Mouse (Mus musculus): ENCODE data around the gene Ern1. TPM values are rescaled to one million over a fixed set of nuclear protein-coding genes. Genes with fewer than 3 reads are reported as not detected.
A peak's percentile ranks its signal among the peaks of the same experiment; 100 is the strongest.

Gene Ern1
- 10 to 100 TPM in 1 of 2 experiments, 1 to 10 TPM in 1; 9.2 to 10.2 TPM for total RNA-seq (2021)
- long read RNA-seq, experiment 1, partial matches to known transcripts, result 1 of 2 reads
- long read RNA-seq, experiment 1, other reads (novel, unspliced or antisense), result 1 of 2 reads
- long read RNA-seq, experiment 2, full-length matches to known transcripts, result 1 of 3 reads
- long read RNA-seq, experiment 2, partial matches to known transcripts, result 0 of 3 reads
- long read RNA-seq, experiment 2, other reads (novel, unspliced or antisense), result 2 of 3 reads

DNA sequence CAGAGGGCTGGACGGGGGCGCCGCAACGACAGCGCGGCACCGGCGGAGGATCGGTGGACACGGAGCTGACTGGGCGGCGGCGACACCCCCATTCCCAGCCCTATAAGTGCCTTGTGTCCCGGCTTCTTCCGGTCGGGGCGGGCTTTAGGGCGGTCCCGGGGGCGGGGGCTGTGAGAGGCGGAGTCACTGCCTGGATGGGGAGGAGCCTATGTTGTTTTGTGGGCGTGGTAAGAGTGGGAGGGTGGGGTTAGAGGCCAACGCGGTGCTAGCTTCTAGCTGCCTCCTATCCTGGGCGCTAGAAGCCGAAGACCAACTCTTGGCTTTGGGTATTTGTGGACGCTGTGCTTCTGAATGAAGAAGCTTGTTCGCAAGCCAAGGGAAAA, at the start of gene Ern1:
Gene Ern1, minus strand, starts transcription at position 120 of the 383 bp plus-strand sequence.
- peak; percentile 92 to 96 for DNase-seq (ENCODE audit: low spot score in 2 of 2)

GRCm38 (mm10) chr11:106536253-106536912, 48.7 kb upstream of the Ern1 start:
- peak; percentile 19 to 43 for DNase-seq (ENCODE audit: low spot score in 2 of 2)

GRCm38 (mm10) chr11:106535660-106536252, 48.1 kb upstream of the Ern1 start:
- no peak for DNase-seq (ENCODE audit: low spot score in 2 of 2)

GRCm38 (mm10) chr11:106532248-106532790, 44.7 kb upstream of the Ern1 start:
- DNase-seq (ENCODE audit: low spot score in 2 of 2), result no peak

DNA sequence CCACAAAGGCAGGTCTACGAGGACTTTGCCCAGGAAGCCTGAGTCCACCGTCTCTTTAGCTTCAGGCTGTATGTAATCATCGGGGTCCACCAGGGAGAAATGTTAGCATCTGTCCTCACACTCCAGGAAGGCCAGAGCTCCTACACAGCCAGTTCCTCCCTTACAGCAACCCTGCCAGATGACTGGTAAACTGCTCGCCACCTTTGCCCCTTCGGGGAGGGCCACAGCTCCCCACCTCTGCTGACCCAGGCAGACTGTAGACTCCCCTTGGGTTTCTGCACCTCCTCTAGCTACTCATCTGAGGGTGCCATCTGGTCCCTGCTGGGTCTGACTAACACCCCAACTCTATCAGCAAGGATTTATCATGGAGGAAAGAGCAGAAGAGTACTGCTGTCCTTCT, 42.1 kb upstream of the Ern1 start:
- DNase-seq (ENCODE audit: low spot score in 2 of 2), result no peak

DNA sequence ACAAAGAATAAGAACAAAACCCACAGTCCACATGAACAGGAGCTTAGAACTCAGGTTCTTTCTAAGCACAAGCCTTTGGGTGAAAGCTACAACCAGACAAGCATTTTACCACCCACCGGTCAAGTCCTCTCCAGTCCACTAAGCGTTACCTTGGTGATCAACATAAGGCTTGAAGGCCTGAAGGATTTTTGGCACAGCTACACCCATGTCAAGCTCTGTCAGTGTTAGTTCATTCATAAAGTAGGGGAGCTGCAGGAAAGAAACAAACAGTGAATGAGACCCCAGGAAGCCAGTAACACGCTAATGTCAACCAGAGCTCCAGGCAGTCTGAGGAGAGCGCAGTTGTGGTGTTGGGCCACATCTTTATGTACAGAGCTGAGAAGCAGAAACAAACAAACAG, 41.5 kb upstream of the Ern1 start:
- no peak for DNase-seq (ENCODE audit: low spot score in 2 of 2)

- no peak for DNase-seq (ENCODE audit: low spot score in 2 of 2)
These were observed 40.3 kb upstream of the Ern1 start for GRCm38 (mm10) chr11:106527926-106528325.

DNA sequence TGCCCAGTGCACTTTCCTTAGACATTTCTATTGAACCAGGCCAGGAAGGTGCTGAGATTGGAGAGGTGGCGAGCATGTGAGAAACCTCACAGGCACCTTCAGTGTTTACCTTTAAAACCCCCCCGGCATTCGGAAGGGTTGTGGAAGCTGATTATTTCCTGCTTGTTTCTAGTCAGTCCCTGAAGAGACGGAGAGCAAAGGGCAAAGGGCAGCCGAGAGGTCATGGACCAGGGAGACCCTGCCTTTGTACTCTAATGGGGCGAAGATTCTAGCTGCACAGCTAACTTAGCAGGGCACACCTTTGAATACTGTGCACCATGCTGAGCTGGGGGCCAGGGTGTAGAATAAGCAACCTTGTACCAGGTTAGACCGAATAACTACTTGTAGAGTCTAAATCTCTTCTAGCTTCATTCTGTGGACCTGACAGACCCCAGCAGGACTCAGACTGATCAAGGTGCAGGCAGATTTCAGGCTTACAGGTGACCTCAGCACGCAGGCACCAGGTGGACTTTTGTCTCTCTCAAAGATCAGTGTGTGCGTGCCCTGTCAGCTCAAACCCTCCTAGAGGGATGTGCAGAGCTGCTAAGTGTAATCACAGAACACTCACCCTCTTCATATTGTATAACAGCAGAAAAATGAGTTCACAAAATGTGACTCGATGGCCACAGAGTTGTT, 39.6 kb upstream of the Ern1 start:
- DNase-seq (ENCODE audit: low spot score in 2 of 2), result no peak

DNA sequence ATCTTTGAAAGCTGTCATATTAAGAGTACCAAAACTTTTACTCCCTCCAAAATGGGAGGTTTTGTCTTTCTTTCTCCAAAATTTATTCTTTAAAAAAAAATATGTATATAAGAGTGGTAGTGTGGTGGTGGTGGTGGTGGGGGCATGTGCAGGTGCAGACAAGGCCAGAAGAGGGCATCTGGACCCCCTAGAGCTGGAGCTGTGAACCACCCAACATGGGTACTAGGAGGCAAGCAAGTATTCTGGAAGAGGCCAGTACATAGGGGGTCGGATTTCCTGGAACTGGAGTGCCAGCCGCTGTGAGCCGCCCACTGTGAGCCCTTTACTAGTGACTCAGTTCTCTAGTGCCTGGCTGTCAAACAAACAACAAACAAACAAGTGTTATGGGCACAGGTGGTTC, 34.9 kb upstream of the Ern1 start:
- no peak for DNase-seq (ENCODE audit: low spot score in 2 of 2)

DNA sequence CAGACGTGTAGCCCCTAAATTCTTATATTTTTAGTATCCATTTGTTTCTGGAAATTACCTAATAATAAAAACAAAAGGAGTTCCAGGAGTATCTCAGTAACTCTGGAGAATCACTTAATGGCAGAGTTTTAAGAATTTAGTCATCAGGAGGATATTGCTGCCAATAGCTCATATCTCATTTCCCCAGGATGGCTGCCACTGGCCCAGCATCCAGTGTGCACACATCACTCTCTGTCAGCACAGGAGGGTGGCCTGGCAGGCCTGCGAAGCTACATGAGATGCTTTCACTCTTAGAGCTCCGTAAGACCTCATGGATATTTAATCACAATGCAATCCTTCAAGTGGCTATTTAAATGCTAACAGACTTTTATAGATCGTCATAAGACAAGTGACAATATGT, 34.0 kb upstream of the Ern1 start:
- DNase-seq (ENCODE audit: low spot score in 2 of 2), result no peak

DNA sequence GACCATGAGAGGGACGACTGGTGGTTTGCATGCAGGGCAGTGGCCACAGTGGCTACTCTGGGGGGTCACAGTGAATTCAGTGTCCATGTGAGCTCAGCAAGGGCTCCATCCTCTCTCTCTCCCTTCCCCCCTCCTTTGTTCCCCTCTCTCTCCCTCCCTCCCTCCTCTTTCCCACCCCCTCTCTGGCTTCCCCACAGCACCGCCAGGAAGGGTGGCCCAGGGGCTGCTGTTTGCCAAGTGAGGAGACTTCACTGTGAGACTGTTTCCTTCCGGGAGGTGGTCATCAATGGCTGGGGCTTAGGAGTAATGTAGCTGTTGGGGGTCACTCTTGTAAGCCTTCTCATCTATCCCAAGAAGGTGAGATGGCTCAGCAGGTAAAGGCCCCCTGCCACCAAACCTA, 32.8 kb upstream of the Ern1 start:
- DNase-seq (ENCODE audit: low spot score in 2 of 2), result no peak

- DNase-seq (ENCODE audit: low spot score in 2 of 2), result no peak
These were observed 31.9 kb upstream of the Ern1 start for GRCm38 (mm10) chr11:106519519-106519918.

DNA sequence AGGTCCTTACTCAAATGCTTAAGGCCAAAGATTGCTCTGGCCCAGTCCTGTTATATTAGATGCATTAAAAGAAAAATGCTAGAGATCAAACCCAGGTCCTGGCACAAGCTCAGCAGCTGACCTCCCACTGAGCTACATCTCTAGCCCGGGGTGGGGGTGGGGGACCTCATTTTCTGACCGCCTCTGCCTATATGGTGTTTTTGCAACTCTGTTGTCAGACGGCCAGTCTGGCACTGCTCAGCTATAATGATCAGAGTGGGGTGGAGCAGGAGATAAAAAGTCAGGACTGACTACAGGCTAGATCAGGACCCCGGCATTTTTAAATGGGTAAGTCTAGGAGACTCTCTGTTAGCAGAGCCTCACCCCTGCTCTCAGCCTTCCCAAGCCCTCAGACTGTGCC, 30.7 kb upstream of the Ern1 start:
- no peak for DNase-seq (ENCODE audit: low spot score in 2 of 2)

DNA sequence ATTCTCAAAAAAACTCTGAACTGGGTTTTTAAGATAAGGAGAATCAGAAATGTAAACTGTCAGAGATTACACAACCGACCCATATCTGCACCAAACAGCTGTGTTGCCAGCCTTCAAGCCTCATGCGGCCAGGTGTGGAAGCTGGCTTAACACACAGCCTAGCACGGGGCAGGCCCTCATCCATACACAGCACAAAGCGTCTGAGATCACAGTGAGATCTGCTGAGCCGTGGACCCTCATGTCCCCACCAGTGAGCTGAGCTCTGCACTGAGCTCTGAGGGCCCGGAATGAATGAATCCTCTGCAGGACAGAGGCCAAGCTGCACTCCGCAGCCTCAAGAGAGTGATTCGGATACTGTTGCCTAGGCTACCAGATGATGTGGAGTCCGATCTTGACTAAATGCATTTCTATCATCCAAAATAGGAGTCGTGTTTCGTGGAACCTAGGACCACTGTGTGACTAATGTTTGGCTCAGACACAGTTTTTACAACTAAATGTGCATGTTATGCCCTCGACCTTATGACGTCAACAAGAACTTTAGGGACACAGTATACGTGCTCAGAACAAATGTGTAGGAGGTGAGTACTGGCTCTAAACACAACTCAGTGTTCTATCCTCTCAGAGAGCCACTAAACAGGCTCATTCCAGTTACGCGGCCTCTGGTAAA, 27.6 kb upstream of the Ern1 start:
- DNase-seq (ENCODE audit: low spot score in 2 of 2), result peak in 1 of 2 experiments; percentile 13

GRCm38 (mm10) chr11:106514446-106514845, 26.8 kb upstream of the Ern1 start:
- no peak for DNase-seq (ENCODE audit: low spot score in 2 of 2)

DNA sequence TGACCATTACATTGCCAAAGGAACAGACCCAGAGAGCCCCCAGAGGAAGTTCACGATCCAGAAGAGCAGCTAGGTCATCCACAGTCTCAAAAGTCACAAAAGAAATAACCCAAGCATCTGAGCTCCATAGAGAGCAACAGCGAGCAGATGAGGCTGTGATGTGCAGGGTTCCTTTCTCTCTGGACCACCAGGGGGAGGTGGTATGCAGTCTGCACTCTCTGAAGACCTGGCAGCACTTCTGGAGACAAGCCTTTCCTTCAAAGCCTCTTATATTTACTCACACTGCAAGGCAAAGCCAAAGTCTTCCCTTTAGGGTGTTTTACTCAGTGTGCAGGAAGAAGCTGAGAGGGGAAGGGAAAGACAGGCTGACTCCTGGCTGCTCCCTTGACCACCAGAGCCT, 25.5 kb upstream of the Ern1 start:
- DNase-seq (ENCODE audit: low spot score in 2 of 2), result peak; percentile 51 to 68

GRCm38 (mm10) chr11:106512006-106512390, 24.3 kb upstream of the Ern1 start:
- no peak for DNase-seq (ENCODE audit: low spot score in 2 of 2)

DNA sequence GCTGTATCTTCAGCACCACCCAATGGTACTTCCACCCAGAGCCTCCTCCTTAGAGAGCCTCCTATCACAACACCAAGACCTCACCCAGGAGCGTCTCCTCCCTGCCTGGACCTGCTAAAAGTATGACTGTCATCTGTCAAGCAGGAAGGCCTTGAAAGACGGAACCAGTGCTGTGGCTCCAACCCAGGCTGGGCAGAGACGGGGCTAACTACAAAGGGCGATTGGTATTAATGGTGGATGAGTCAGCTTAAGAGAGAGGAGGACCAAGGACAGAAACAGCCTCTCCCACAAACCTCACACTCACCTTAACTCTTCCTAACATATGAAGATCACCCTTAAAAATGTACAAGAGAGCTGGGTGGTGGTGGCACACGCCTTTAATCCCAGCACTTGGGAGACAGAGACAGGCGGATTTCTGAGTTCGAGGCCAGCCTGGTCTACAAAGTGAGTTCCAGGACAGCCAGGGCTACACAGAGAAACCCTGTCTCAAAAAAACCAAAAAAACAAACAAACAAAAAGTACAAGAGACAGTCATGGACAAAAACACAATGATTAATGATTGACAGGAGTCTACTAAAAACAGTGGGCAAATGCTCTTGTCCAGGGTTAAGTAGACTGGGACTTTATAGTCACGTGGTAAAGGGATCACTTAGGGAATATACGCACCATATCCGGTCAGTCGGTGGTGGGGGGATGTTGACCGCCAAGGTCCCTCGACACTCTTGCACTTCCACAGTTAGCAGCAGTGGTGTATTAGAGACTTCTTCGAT, 23.8 kb upstream of the Ern1 start:
- DNase-seq (ENCODE audit: low spot score in 2 of 2), result no peak

DNA sequence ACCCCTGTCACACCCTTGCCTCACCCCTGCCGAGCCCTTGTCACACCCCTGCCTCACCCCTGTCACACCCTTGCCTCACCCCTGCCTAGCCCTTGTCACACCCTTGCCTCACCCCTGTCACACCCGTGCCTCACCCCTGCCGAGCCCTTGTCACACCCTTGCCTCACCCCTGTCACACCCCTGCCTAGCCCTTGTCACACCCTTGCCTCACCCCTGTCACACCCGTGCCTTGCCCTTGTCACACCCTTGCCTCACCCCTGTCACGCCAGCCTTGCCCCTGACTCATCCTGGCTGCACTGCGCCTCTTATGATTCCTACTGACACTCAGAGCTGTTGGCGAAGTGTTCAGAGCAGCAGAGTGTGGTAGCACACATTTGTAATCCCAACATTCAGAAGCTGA, 20.0 kb upstream of the Ern1 start:
- no peak for DNase-seq (ENCODE audit: low spot score in 2 of 2)

DNA sequence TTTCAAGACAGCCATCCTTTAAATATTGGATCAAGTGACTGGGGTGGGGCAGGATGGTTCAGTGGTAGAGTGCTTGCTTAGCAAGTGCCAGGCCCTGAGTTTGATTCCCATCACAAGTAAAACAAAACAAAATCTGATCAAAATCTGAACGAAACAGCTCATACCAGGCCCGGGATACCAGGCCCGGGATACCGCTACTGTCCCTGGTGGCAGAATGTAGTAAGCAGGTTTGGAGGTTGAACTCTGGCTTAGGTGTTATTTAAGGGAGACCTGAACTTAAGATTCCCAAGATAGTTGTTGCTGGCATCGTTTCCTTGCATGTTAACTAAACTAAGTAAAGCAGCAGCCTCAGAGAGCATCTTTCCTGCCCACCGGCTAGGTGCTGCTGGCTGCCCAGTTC, 18.6 kb upstream of the Ern1 start:
- DNase-seq (ENCODE audit: low spot score in 2 of 2), result no peak

- no peak for DNase-seq (ENCODE audit: low spot score in 2 of 2)
These were observed 16.5 kb upstream of the Ern1 start for GRCm38 (mm10) chr11:106504129-106504528.

Measured in layer of hippocampus, postnatal 14 days (tissue).